Mouse (Mus musculus): ENCODE results near the gene Ctnna2.

DNA sequence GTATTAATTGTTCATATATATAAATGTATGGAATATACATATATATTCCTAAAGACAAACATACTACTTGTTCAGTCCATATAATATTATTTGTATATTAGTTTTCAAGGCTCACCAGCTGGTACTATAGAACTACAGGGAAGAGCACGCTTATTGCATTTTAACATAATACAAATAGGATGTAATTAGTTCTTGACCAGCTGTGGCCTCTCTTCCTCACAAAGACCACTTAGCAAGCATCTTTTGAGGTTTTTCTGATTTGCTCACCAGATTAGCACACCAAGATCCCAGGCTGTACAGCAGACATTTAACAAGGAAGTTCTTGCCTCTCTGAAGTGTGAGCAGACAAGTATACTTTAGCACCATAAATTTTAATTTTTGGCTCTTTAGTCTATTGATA, 152.0 kb downstream of the Ctnna2 start:
- TF ChIP-seq CTCF (IDR thresholded peaks at IDR 0.05; ENCODE audit: extremely low read depth, insufficient read depth, low read length) = no peak
- TF ChIP-seq POLR2A (IDR thresholded peaks at IDR 0.05; ENCODE audit: extremely low read depth, insufficient read depth, low read length) = no peak
